Mouse (Mus musculus) neutrophil, adult 59 days (primary cell): ENCODE data around the gene Lrrc52. TPM values are rescaled to one million over a fixed set of nuclear protein-coding genes. Genes with fewer than 3 reads are reported as not detected.

Experiments used
- total RNA-seq, 2 experiments: library from RNA; stranded (reverse); gene quantifications; 1 replicate in 1 of 2; 2 replicates in 1 of 2; pipeline ENCODE4 v1.2.4; 2023

The Lrrc52 gene
- not detected for total RNA-seq

GRCm38 (mm10) chr1:167466765-167467426 is at the start of gene Lrrc52:
Gene Lrrc52, minus strand, starts transcription at chr1:167466780.

Other genes starting within 250 kb of the Lrrc52 start
- 10 to 100 TPM; 38.6 to 40.5 TPM for gene Uck2, start 181.5 kb downstream of the Lrrc52 start, total RNA-seq
- gene Tmco1, start 158.4 kb downstream of the Lrrc52 start, total RNA-seq = 10 to 100 TPM; 33.9 to 38.7 TPM
- 10 to 100 TPM; 24.5 to 34.1 TPM for gene Aldh9a1, start 116.8 kb downstream of the Lrrc52 start, total RNA-seq
- gene Mgst3, start 72.9 kb downstream of the Lrrc52 start, total RNA-seq = 10 to 100 TPM; 10.7 to 14.0 TPM
- gene Rxrg, start 131.6 kb upstream of the Lrrc52 start, total RNA-seq = not detected
- not detected for gene Lmx1a, start 222.5 kb upstream of the Lrrc52 start, total RNA-seq